Mouse (Mus musculus) adrenal gland, adult 18-20 months (tissue): ENCODE results near the gene Edil3. TPM values are rescaled to one million over a fixed set of nuclear protein-coding genes. Genes with fewer than 3 reads are reported as not detected.

ENCODE experiments used
- DNase-seq, 2 experiments: peaks; one replicate each; pipeline ENCODE4 v3.0.0; 2021 to 2022; ENCODE audit warnings: low spot score in 2 of 2
- total RNA-seq, 2 experiments: library from RNA; stranded (reverse); gene quantifications; 1 replicate in 1 of 2; 2 replicates in 1 of 2; pipeline ENCODE4 v1.2.3; 2021

Edil3 gene
- total RNA-seq, 2 experiments from 2014 or later, result 2.2 to 2.8 TPM

DNA sequence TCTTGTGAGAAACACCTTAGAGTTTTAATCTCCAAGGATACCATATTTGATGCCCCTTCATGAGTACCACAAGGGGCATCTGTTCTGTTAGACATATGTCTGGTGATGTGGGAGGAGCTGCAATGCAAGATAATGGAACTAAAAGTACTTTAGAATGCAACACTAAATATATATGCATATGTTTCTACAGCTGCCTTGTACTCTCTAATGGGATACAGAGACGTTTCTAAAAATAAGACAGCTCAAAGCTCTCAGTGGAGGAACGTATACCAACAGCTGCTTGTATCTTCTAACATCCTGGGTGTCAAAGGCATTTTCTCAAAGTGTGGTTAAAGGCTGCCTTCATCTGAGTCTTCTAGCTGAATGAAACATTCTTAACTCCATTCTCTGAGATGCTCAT lies 378.0 kb downstream of the Edil3 start:
- DNase-seq, result no peak

DNA sequence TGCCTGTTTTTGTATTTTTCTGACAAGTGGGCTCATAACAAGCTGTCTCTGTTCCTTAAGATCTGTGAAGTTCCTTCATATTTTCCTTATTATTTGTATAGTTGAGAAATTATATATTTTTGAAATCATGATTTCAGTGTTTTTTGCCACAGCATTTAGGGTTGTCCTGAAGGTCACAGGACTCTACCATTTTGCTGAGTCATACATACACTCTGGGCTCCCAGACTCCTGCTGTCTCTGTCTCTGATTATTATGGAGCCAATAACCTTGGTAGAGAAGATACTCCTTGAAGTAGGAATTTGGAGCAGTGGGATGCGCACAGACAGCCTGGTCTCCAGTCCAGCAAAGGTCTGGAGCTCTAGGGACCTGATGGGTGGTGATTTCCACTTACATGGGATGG lies 416.8 kb downstream of the Edil3 start:
- no peak for DNase-seq

DNA sequence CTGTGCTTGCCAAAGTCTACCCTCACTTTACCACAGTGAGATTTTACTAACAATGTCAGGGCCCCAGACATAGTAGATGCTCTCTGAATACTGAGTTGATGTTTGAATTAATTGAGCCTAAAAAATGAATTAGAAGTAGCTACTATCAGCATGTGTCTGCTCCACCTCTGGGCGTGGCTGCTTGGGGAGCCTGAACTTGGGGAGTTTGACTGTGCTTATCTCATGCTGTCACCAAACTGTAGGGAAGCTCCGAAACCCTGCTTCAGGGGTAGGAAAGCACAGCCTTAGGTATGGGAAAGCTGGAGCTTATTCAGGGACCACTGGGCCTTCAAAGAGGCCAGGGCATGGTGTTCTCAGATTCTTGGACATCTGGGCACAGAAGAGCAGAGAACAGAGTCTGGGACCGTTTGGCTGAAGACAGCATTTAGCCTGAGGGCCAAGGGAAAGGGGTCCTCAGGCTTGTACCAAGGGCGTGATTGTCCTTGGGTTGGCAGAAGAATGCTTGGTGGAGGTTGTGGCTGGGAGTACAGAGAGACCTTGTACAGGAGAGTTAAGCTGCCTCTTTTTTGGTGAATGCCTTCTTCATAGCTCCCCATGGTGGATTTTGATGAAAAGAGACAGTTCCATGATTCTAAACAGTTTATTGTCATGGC lies 432.8 kb downstream of the Edil3 start:
- no peak for DNase-seq

DNA sequence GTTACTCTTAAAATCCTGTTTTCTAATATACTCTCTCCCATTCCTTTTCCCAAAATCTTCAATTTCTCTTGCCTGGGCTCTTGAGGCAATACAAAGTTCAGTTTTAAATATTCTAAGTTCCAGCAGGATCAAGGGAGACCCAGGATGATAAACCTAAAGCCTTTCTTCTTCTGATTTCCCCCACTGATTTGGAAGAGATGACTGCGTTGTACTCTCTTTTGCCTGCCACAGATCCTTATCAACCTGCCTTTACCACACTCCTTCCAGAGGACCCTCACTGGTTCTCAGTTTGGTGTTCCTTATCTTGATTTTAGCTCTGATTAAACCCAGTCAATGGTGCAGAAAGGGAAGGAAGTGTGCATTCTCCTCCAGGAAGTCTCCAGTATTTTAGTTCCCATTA lies 435.6 kb downstream of the Edil3 start:
- no peak for DNase-seq

DNA sequence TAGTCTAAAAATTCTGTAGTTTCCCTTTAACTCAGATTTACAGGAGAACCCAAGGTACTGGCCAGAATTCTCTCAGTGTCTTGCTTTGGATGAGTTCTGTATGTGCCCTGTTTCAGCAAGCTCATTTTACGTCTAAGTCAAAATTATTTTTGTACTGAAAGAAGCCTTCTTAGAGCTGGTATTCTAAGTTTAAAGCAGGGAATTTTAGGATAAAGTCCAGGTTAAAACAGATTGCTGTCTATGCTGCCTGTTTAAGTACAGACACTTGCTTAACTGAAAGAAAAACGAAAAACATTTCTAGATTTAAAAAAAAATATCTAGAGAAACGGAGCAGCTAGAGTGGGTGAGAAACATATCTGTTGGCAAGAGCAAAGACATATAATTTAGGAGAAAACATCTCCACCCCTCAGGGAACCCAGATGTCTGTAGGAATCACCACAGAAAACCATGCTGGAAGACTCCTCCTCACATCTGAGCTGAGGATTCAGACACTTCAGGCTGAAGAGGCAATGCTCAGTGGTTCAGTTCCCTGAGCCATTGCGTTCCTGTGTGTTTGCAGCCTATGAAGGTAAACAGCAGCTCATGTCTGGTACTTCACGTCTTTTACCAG lies 465.5 kb downstream of the Edil3 start:
- no peak for DNase-seq

DNA sequence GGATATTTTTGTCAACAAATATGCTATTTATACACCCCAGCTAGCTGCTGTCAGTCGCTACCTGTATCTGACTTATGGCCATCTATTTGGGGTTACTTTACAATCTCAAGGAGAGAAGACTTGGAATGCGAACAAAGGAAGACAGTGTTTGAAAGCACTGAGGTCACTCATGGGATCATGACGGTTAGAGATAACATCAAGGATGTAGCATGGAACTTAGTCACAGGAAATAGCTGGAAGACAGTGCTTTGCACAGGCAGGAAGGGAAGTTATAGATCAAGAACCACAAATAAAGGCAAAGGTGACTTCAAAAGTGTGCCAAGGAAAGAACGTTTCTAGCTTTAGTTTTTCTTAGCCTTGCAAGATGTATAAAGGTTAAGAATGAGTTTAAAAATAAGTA lies 466.9 kb downstream of the Edil3 start:
- no peak for DNase-seq

DNA sequence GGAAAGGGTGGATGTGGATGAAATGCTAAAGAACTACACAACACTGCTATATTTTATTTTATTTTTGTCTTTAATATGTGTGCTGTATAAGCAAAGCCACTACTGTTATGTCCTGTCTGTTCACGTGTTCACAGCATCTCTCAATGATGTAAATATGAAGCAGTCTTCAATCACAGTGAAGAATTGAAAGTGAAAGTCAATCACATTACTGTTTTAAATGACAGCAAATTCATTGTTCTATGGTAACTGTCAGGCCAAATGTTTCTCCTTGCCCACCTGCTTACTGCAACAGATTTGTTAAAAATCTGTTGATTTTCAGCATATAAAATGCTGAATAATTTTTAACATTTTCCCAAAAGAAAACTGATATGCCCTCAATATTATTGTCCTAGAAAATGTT lies 499.9 kb downstream of the Edil3 start:
- no peak for DNase-seq

DNA sequence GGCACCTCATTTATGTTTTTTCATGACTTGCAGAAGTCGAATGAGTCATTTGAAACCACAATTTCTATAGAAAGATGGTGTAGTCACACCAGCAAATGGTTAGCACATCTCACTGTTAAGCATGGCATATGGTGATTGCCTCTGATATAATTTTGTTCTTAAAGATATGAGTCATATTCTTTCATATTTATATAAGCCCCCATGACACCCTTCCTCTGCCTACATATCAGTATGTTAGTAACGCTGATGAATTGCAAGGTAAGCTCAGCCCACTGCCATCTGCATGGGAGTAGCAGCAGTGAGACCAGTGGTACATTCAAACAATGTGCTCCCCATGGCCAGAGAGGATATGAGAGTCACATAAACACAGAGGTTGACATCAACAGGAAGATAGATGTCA lies 503.0 kb downstream of the Edil3 start:
- no peak for DNase-seq

DNA sequence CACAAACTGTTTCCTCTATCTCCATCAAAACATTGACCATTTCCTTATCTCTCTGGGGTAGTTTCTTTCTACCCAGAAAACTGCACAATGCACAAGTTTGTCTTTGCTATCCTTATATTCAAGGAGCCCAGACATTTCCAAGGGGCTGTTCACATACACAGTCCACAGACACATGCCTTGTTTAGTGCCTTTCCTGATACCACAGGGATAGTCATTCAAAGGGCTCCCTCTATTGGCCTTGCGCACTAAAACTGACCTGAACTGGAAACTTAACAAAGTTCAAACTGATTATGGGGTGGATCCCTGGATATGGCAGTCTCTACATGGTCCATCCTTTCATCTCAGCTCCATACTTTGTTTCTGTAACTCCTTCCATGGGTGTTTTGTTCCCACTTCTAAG lies 513.2 kb downstream of the Edil3 start:
- DNase-seq, result no peak

DNA sequence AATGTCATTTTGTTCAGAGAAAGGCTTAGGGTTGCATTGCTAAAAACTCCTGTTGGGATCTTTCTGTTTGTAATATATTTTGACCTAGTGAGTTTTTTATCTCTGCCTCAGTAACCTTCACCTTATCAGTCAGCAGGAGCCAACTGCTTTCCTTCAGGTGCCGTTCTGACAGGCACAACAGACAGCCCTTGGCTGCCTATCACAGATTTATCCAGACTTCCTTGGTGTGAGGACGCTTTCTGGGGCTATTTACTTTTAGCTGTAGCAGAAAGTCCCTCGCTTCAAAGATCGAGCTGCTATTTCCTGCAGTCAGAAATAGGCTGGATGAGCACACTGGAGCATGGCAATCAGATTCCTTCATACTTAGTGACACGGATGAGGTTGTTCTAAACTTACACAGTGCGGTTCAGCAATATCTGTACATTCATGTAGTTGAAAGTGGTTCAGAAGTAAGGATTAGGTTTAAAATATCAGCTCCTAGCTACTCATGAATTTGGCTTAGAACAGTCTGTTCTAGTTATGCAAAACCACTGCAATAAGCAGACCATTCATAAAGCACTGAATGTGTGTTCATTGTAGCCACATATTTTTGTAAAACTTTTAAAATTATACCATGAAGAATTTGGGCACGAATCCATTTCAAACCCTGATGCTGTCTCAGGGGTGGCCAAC lies 514.8 kb downstream of the Edil3 start:
- DNase-seq, result no peak

DNA sequence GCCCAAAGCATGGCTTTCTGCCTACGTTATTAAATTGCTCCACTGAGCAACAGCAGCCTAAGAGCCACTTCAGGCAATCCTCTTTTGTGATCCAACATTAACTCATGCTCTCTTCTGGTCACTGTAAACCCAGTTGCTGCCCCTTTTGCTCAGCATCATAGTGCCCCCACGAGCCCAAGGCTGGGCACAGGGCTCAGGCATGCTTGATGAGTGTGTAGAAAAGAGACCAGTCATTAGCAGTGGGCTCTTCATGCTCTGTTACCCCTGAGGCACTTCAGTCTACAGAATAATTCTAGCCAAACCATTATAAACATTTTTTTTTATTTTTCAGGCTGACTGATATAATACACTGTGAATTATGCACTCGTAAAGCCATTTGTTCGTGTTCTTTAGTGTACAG lies 517.8 kb downstream of the Edil3 start:
- DNase-seq, result no peak

DNA sequence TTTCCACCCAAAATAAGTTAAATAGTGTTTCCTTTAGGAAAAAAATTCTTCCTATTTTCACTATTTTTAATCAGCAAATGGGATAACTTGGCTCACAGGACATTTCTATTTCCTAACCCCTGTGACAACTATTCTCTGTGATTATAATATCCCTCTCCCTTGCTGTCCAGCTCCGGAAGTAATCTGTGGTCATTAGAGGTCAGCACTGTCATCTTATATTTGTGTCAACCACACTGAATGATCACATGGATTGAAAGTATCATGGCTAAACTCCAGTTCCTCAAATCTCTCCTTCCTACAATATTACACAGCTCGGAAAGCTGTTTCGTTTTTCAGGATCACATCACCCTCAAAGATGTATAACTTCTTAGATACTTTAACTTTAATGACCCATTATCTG lies 518.5 kb downstream of the Edil3 start:
- no peak for DNase-seq

DNA sequence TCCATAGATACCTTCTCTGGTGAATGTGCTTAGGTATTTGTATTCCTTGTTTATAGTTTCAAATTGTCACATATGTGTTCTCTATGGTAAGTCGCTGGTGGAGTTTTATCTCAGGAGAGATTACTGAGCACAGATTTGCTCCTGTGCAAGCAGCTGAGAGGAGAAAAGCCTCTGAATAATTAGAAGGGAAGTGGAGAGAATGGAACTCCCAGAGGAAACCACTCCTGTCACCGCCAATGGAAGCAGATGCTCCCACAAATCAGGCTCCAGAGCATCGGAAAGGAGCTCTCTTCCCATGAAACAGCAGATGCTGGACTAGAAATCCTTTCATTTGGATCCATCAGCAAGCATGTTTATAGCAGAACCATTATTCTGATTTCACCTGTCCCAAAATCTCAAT lies 534.0 kb downstream of the Edil3 start:
- DNase-seq, result no peak

DNA sequence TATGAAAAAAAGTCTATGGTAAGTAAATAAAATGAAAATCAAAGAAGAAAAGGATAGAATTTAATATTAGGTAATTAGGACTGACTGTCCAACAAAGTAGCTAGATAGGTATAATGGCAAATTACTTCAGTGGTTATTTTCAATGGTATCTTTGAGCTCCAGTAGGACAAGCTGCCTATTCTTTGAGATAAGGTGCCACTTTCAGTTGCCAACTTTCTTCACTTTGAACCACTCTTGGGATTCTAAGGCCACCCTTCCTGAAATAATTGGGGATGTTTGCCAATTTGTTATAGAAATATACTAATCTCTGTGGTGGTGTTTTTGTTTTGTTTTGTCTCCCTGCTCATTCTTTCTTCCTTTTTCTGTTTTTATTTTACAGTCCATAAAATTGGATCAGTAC lies 537.1 kb downstream of the Edil3 start:
- no peak for DNase-seq

DNA sequence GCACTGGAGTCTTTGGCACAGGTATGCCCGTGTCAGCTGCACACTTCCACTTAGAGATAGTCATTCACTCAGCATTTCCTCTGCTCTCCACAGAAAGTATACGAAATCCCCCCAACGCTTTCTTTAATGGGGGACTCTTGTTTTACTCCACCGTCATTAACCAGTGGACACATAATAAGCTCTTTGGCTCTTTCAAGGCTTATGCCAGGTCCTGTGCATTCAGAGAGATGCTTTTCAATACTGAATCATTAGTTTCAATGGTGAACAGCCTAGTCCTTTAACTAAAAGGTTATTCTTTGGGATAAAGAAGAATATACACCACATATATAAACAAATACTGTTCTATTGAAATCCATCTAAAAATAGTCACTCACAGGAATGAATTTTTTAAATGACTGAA lies 541.0 kb downstream of the Edil3 start:
- no peak for DNase-seq

DNA sequence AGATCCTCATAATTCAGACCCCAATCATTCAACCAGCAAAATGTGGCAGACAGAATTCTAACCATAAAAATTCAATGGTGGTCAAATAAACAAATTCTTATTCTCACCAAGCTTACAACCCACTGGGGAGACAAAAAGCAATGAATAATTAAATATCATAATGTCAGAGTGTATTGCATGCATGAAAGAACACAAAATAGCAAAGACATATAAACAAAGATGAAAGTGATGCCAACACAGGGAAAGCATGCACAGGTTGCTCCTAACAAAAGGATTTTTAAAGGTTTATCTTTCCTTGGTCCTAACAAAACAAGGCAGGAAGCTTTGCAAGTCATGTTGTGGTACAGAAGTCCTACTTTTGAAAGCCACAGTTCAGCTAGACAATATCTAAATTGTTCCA lies 550.0 kb downstream of the Edil3 start:
- no peak for DNase-seq

DNA sequence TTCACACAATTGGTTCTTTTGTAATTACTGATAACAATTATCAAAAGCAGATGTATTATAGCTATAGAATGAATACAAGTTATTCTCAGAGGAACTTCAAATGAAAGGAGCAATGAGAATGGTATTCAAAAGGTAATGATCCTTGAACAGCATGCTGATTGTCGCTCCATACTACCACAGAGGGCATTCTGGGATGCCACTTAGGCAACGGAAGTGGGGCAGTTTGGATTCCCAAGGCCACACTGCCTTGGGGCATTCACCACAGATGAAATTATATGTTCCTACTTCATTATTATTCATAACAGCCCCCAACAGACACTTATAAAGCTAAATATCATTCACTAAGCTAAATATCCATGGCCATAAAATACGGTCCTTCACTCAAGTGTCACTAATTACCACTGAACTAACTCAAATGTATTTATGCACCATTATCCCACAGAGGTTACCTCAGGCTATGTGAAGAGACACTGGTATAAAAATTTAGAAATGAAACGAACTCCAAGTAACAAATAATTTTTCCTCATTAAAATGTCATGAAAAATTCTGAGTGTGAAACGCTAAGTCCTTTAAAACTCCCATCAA lies 550.5 kb downstream of the Edil3 start:
- no peak for DNase-seq
